Mouse (Mus musculus) liver, embryonic 12.5 days (tissue): Measurements from ENCODE around the gene Fam76b. TPM values are rescaled to one million over a fixed set of nuclear protein-coding genes. Genes with fewer than 3 reads are reported as not detected.
A peak's percentile ranks its signal among the peaks of the same experiment; 100 is the strongest.
"Not testable (repeated sequence)": the region's sequence is repeated elsewhere in the genome, so short reads cannot be mapped to it uniquely, and the experiment has no call there.

ENCODE experiments used
- ATAC-seq: fragments of 200-750 bp; cut with Nextera tagmentation; 2 replicates; pipeline ENCODE4 v1.8.0; 2017; ENCODE audit warnings: moderate number of reproducible peaks, mild to moderate bottlenecking, moderate library complexity
- H3K27ac ChIP-seq: fragments of 300-500 bp; sonication (generic); 2 replicates; pipeline ENCODE4 v1.5.1; 2016; ENCODE audit warnings: mild to moderate bottlenecking
- H3K27me3 ChIP-seq: fragments of 300-500 bp; sonication (generic); replicated peaks from 2 replicates; pipeline ENCODE4 v1.6.1; 2016; ENCODE audit warnings: mild to moderate bottlenecking, moderate library complexity
- H3K36me3 ChIP-seq: fragments of 300-500 bp; sonication (generic); 2 replicates; pipeline ENCODE4 v1.6.1; 2016; ENCODE audit warnings: mild to moderate bottlenecking, moderate library complexity
- H3K4me1 ChIP-seq: fragments of 300-500 bp; sonication (generic); 2 replicates; pipeline ENCODE4 v1.6.1; 2016
- H3K4me2 ChIP-seq: fragments of 300-500 bp; sonication (generic); 2 replicates; pipeline ENCODE4 v1.6.1; 2016; ENCODE audit warnings: mild to moderate bottlenecking, moderate library complexity
- H3K4me3 ChIP-seq: fragments of 300-500 bp; sonication (generic); 2 replicates; pipeline ENCODE4 v1.5.1; 2016; ENCODE audit warnings: mild to moderate bottlenecking, moderate library complexity
- H3K9ac ChIP-seq: fragments of 300-500 bp; sonication (generic); 2 replicates; pipeline ENCODE4 v1.6.1; 2016; ENCODE audit warnings: mild to moderate bottlenecking, moderate library complexity
- H3K9me3 ChIP-seq: fragments of 300-500 bp; sonication (generic); replicated peaks from 2 replicates; pipeline ENCODE4 v1.6.1; 2016; ENCODE audit warnings: mild to moderate bottlenecking, moderate library complexity
- WGBS: fragments of 180-500 bp; shearing (Covaris S2); methylation state at CpG from one replicate; pipeline ENCODE4 v1.1.7; 2016; ENCODE audit not compliant: insufficient replicate concordance; 5-methylcytosine and 5-hydroxymethylcytosine counted together
- polyA plus RNA-seq: library from polyadenylated mRNA; unstranded; fragments of >200 nt; fragmentation: Nextera tagmentation; extraction: Ambion mirVana; gene quantifications from 2 replicates; pipeline ENCODE4 v1.2.1, GENCODE M21; 2016

The Fam76b gene
- polyA plus RNA-seq = 14.3 and 16.1 TPM in 2 replicates

DNA sequence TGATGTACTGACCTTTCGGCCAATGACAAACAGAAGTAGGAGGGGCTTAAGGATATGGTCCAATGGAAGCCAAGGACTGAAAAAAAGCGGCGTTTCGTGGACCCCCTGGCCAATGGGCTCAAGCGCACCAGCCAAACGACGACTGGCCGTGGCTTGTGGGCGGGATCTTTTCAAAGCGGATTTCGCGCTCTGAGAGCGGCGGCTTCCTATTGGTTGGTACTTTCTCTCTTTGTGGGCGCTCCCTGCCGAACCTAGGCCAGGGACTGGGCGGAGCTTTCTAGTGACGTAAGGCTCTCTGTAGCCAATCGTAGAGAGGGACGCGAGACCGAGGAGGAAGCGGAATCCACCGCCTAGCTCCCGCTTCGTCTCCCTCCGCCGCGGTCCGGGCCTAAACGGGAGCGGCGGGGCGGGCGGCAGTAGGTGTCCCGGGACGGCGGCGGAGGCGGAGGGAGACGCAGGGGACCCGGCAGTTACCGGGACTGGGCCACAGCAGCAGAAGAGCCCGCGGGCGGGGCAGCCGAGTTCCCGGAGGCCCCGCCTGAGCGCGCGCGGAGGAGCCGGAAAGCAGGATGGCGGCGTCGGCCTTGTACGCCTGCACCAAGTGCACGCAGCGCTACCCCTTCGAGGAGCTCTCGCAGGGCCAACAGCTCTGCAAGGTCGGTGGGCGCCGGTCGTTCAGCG lies at the start of gene Fam76b:
Gene Fam76b (plus strand): TSS at position 311 of the 681 bp plus-strand sequence.
- Histone ChIP-seq H3K27ac (peak within 1 kb of the TSS; percentile 99), H3K9ac (peak within 1 kb of the TSS; percentile 94), H3K4me1 (peaks cover 35% of the 10 kb centered on the region), H3K9me3 (no peaks in the 10 kb centered on the region), H3K36me3 (peaks cover 40% of the 10 kb centered on the region), H3K4me3 (peak within 1 kb of the TSS; percentile 92), H3K4me2 (peak within 1 kb of the TSS; percentile 82), H3K27me3 (no peaks in the 10 kb centered on the region)
- peak; percentile 89 for ATAC-seq
- under 1% methylated on average over 67 of the region's 67 CpGs for WGBS

GRCm38 (mm10) chr9:13781985-13782384 lies 45.5 kb upstream of the Fam76b start:
- H3K27me3 ChIP-seq = no peaks in the 10 kb centered on the region
- 83% methylated on average over 1 of the region's 1 CpGs for WGBS
- no peak overlapping the region for H3K4me2 ChIP-seq
- ATAC-seq = no peak
- H3K4me1 ChIP-seq = no peaks in the 10 kb centered on the region
- H3K9ac ChIP-seq = no peak overlapping the region
- no peaks in the 10 kb centered on the region for H3K9me3 ChIP-seq
- no peak overlapping the region for H3K4me3 ChIP-seq
- peaks cover 31% of the 10 kb centered on the region for H3K36me3 ChIP-seq
- no peak overlapping the region for H3K27ac ChIP-seq

DNA sequence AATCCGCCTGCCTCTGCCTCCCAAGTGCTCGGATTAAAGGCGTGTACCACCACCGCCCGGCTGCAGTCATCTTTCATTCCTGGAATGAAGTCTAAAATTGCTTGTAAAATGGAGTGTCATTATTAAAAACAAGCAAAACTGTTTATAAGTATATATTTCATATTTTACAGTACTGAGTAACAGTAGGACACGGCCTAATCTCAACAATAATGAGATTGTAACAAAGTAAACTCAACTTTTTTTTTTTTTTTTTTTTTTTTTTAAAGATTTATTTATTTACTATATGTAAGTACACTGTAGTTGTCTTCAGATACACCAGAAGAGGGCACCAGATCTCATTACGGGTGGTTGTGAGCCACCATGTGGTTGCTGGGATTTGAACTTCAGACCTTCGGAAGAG lies 36.7 kb upstream of the Fam76b start:
- not testable (repeated sequence) for H3K9me3 ChIP-seq, H3K4me3 ChIP-seq, H3K4me1 ChIP-seq, H3K9ac ChIP-seq, H3K4me2 ChIP-seq, H3K27me3 ChIP-seq, ATAC-seq, H3K27ac ChIP-seq
- 82% methylated on average over 8 of the region's 8 CpGs for WGBS
- peaks cover 63% of the 10 kb centered on the region for H3K36me3 ChIP-seq

GRCm38 (mm10) chr9:13794302-13794701 lies 33.2 kb upstream of the Fam76b start:
- Histone ChIP-seq H3K4me2 (no peak overlapping the region), H3K9me3 (no peaks in the 10 kb centered on the region), H3K27ac (no peak overlapping the region), H3K4me3 (no peak overlapping the region), H3K9ac (no peak overlapping the region), H3K36me3 (peaks cover 69% of the 10 kb centered on the region), H3K27me3 (no peaks in the 10 kb centered on the region), H3K4me1 (0 out of 2 replicates have a peak, but pooled peaks cover 6% of the 10 kb centered on the region)
- WGBS = 63% methylated on average over 1 of the region's 1 CpGs
- ATAC-seq = 0 out of 2 replicates have a peak, but pooled peaks have one; percentile 36

- Histone ChIP-seq H3K9me3 (no peaks in the 10 kb centered on the region), H3K36me3 (peaks cover 69% of the 10 kb centered on the region), H3K4me2 (no peak overlapping the region), H3K4me3 (no peak overlapping the region), H3K4me1 (0 out of 2 replicates have a peak, but pooled peaks cover 6% of the 10 kb centered on the region), H3K27ac (no peak overlapping the region), H3K27me3 (no peaks in the 10 kb centered on the region), H3K9ac (no peak overlapping the region)
- WGBS = 55% methylated on average over 2 of the region's 2 CpGs
- peak; percentile 80 for ATAC-seq
Observed at GRCm38 (mm10) chr9:13794756-13795155, 32.8 kb upstream of the Fam76b start.

DNA sequence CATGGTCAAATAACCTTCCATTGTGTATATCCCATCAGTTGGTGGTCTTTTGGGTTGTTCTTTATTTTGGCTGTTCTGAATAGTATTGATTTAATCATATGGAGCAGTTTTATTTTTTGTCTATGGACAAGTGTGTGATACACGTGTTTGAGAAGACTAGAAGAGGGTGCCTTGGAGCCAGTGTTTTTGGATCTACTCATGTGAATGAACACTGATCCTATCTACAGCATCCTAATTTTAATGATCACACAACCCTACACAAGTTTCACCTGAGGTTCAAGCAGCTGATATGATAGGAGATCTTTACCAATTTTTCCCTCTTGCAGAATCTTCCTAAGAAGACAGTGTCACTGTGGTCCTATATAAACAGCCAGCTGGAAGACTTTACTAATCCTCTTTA lies 23.0 kb upstream of the Fam76b start:
- Histone ChIP-seq H3K4me1 (no peaks in the 10 kb centered on the region), H3K9ac (no peak overlapping the region), H3K36me3 (peaks cover 84% of the 10 kb centered on the region), H3K27ac (no peak overlapping the region), H3K4me2 (no peak overlapping the region), H3K4me3 (no peak overlapping the region), H3K27me3 (no peaks in the 10 kb centered on the region), H3K9me3 (no peaks in the 10 kb centered on the region)
- ATAC-seq = no peak
- 81% methylated on average over 1 of the region's 1 CpGs for WGBS

- H3K27ac ChIP-seq = no peak overlapping the region
- H3K9ac ChIP-seq = no peak overlapping the region
- H3K9me3 ChIP-seq = no peaks in the 10 kb centered on the region
- no peak overlapping the region for H3K4me3 ChIP-seq
- H3K4me1 ChIP-seq = no peaks in the 10 kb centered on the region
- no peak overlapping the region for H3K4me2 ChIP-seq
- no peak for ATAC-seq
- no peaks in the 10 kb centered on the region for H3K27me3 ChIP-seq
- H3K36me3 ChIP-seq = peaks cover 91% of the 10 kb centered on the region
- 93% methylated on average over 7 of the region's 7 CpGs for WGBS
Observed at GRCm38 (mm10) chr9:13806854-13807253, 20.7 kb upstream of the Fam76b start.

- no peak overlapping the region for H3K4me2 ChIP-seq
- WGBS = 86% methylated on average over 5 of the region's 5 CpGs
- no peak overlapping the region for H3K9ac ChIP-seq
- H3K27me3 ChIP-seq = no peaks in the 10 kb centered on the region
- H3K4me3 ChIP-seq = no peak overlapping the region
- H3K36me3 ChIP-seq = peaks cover 91% of the 10 kb centered on the region
- no peaks in the 10 kb centered on the region for H3K9me3 ChIP-seq
- no peaks in the 10 kb centered on the region for H3K4me1 ChIP-seq
- no peak overlapping the region for H3K27ac ChIP-seq
- ATAC-seq = no peak
Observed at GRCm38 (mm10) chr9:13807657-13808056, 19.9 kb upstream of the Fam76b start.

DNA sequence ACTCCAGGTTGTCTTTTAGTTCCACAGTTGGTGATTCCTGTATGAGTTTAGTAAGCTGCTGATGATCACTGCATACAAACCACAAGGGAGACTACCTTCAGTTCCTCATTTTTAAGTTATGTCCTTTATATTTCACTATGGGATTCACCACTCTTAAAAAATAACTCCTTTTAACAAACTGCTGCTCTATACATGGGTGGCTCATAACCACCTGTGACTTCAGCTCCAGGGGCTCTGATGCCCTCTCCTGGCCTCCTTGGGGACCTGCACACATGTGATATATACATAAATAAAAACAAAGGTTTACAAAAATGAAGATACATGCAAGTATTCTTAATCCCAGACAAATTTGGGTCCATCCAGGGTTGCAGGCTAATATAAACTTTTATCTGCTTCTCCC lies 17.6 kb upstream of the Fam76b start:
- H3K27ac ChIP-seq = no peak overlapping the region
- H3K9ac ChIP-seq = no peak overlapping the region
- H3K27me3 ChIP-seq = no peaks in the 10 kb centered on the region
- no peak overlapping the region for H3K4me3 ChIP-seq
- H3K9me3 ChIP-seq = no peaks in the 10 kb centered on the region
- no peak overlapping the region for H3K4me2 ChIP-seq
- H3K36me3 ChIP-seq = peaks cover 95% of the 10 kb centered on the region
- no peak for ATAC-seq
- no peaks in the 10 kb centered on the region for H3K4me1 ChIP-seq

- no peak overlapping the region for H3K4me2 ChIP-seq
- WGBS = 92% methylated on average over 9 of the region's 9 CpGs
- H3K9ac ChIP-seq = no peak overlapping the region
- ATAC-seq = no peak
- peaks cover 92% of the 10 kb centered on the region for H3K36me3 ChIP-seq
- peaks cover 8% of the 10 kb centered on the region; the same call in 1 of the 2 replicates for H3K4me1 ChIP-seq
- H3K27me3 ChIP-seq = no peaks in the 10 kb centered on the region
- no peak overlapping the region for H3K4me3 ChIP-seq
- no peak overlapping the region for H3K27ac ChIP-seq
- no peaks in the 10 kb centered on the region for H3K9me3 ChIP-seq
Observed at GRCm38 (mm10) chr9:13818369-13818768, 9.1 kb upstream of the Fam76b start.

- H3K27ac ChIP-seq = no peak overlapping the region
- H3K27me3 ChIP-seq = no peaks in the 10 kb centered on the region
- 87% methylated on average over 3 of the region's 3 CpGs for WGBS
- no peak for ATAC-seq
- no peak overlapping the region for H3K4me2 ChIP-seq
- H3K36me3 ChIP-seq = peaks cover 77% of the 10 kb centered on the region
- no peak overlapping the region for H3K9ac ChIP-seq
- peaks cover 28% of the 10 kb centered on the region for H3K4me1 ChIP-seq
- H3K9me3 ChIP-seq = no peaks in the 10 kb centered on the region
- no peak overlapping the region for H3K4me3 ChIP-seq
Observed at GRCm38 (mm10) chr9:13820774-13821173, 6.7 kb upstream of the Fam76b start.

DNA sequence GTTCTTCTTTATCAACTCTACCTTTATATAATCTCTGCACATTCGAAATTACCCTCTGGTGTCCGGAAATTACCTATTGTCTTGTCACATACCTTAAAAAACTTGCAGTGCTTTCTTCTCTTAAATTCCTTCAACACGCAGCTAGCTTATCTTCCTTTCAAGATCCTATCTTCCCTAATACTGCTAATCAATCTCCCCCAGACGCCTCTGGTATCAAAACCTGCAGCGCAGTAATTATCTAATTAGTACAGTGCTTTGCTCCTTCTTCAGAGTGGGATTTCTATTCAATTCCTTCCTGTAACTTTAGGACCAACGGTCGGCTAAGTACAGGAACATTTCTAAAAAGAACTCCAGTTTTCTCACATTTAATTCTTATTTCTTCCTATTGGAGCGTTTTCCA lies 1.6 kb upstream of the Fam76b start:
- Histone ChIP-seq H3K4me2 (peak overlapping the region; percentile 75), H3K27ac (peak overlapping the region; percentile 99), H3K4me1 (peaks cover 35% of the 10 kb centered on the region), H3K9me3 (no peaks in the 10 kb centered on the region), H3K36me3 (peaks cover 39% of the 10 kb centered on the region), H3K27me3 (no peaks in the 10 kb centered on the region), H3K4me3 (peak overlapping the region; percentile 92), H3K9ac (peak overlapping the region; percentile 94)
- 4% methylated on average over 8 of the region's 8 CpGs for WGBS
- no peak for ATAC-seq

DNA sequence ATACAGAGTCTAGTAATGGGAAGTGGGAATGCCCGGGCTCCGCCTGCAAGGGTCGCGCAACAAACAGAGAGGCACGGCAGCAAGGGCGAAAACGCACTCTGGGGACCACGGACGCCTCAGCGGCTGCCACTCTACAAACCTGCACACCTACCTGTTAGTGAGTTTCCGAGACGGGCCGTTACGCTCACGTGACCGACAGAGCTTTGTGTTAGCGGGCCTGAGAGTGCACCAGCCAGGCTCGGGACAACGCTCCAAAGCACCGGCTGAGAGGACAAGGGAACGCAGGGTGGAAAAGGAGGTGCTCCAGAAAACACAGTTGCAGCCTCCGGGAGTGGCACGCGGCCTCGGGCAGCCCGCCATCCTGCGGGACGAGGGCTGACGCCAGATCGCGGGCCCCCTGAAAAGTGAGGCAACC lies 1.1 kb upstream of the Fam76b start:
- Histone ChIP-seq H3K4me2 (peak overlapping the region; percentile 75), H3K27ac (peak overlapping the region; percentile 99), H3K4me1 (peaks cover 39% of the 10 kb centered on the region), H3K4me3 (peak overlapping the region; percentile 92), H3K27me3 (no peaks in the 10 kb centered on the region), H3K9ac (peak overlapping the region; percentile 94), H3K9me3 (no peaks in the 10 kb centered on the region), H3K36me3 (peaks cover 39% of the 10 kb centered on the region)
- peak; percentile 28 for ATAC-seq
- under 1% methylated on average over 31 of the region's 31 CpGs for WGBS
